Comparison of ENCODE assay signal across 12 mouse cellular contexts in the genomic region with DNA sequence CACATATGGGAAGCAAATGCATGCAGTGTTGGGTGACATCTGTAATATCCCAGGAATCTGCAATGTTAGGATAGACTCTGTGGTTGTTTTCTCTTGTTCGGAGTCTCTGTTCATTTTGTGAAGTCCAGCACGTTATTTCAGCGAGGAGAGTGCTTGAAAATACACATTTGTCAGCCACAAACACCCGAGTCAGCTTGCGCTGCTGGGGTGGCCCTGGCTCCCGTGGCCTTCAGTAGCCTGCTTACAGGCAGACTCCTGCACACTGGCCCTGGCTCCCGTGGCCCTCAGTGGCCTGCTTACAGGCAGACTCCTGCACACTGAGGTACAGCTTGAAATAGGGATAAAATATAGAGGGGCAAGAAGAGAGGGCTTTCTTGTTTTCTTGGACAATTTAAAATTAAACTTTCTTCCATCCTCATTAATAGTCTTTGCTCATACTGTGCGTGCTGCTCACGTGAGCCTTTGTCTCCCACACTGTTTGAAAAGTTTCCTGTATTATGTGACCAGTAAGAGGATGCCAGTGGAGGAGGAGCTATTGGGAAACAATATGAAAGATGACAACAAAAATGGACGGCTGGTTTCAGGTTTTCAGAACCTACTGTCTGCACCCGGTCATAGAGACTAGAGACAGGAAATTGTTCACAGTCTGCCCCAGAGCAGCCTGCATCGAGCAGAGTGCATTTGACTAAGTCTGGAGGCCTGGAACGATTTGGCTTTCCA.
DNase-seq lines count a peak whose midpoint lies in the region; ATAC-seq and TF ChIP-seq lines count a peak whose summit lies in the region.
"Had no signal": no experiment of that assay in that cellular context is flagged by ENCODE, and none has a peak within 500 bp of the region (broad histone marks: within the 10 kb centered on the region; RNA-seq: fewer than 3 reads in every experiment).

No protein-coding gene starts in this region.

- H3K9me3 ChIP-seq in hindbrain, embryonic 15.5 days = no peaks in the 10 kb centered on the region
- H3K9me3 ChIP-seq in hindbrain, embryonic 13.5 days = no peaks in the 10 kb centered on the region
- H3K9me3 ChIP-seq in hindbrain, embryonic 16.5 days (ENCODE audit: control insufficient read depth, low read length) = no peaks in the 10 kb centered on the region
- H3K9me3 ChIP-seq: heart, embryonic 10.5 days had no signal

- H3K27me3 ChIP-seq in hindbrain, embryonic 15.5 days = no peaks in the 10 kb centered on the region
- no peaks in the 10 kb centered on the region for H3K27me3 ChIP-seq in hindbrain, embryonic 13.5 days
- H3K27me3 ChIP-seq in hindbrain, embryonic 16.5 days (replicated peaks; ENCODE audit: control insufficient read depth, insufficient read depth, low read length) = no peaks in the 10 kb centered on the region
- H3K27me3 ChIP-seq: Patski had no signal

- 58% methylated on average over 13 of the region's 13 CpGs for WGBS in hindbrain, embryonic 15.5 days
- WGBS in hindbrain, embryonic 13.5 days = 64% methylated on average over 13 of the region's 13 CpGs
- WGBS in hindbrain, embryonic 16.5 days = 52% methylated on average over 13 of the region's 13 CpGs

- no peak overlapping the region for H3K9ac ChIP-seq in hindbrain, embryonic 15.5 days
- H3K9ac ChIP-seq in hindbrain, embryonic 13.5 days = no peak overlapping the region
- no peak overlapping the region for H3K9ac ChIP-seq in hindbrain, embryonic 16.5 days (ENCODE audit: low read depth, low read length)

- no peak for TF ChIP-seq POLR2A in cortical plate, adult 2 months (IDR thresholded peaks at IDR 0.05; ENCODE audit: extremely low read depth, insufficient read depth, low read length)

- H3K4me1 ChIP-seq in hindbrain, embryonic 15.5 days (replicated peaks) = peaks cover 19% of the 10 kb centered on the region
- peaks cover 13% of the 10 kb centered on the region; the same call in 1 of the 2 replicates for H3K4me1 ChIP-seq in hindbrain, embryonic 13.5 days (replicated peaks)
- peaks cover 13% of the 10 kb centered on the region for H3K4me1 ChIP-seq in cortical plate, adult 2 months (ENCODE audit: control insufficient read depth, insufficient read depth, low read length)
- H3K4me1 ChIP-seq in hindbrain, embryonic 16.5 days (ENCODE audit: control insufficient read depth, insufficient read depth, low read depth, low read length) = peaks cover 2% of the 10 kb centered on the region; the same call in 1 of the 2 replicates

- no peaks in the 10 kb centered on the region for H3K36me3 ChIP-seq in hindbrain, embryonic 15.5 days
- no peaks in the 10 kb centered on the region for H3K36me3 ChIP-seq in hindbrain, embryonic 13.5 days
- no peaks in the 10 kb centered on the region for H3K36me3 ChIP-seq in hindbrain, embryonic 16.5 days (ENCODE audit: control insufficient read depth, insufficient read depth, low read length)
- H3K36me3 ChIP-seq: heart, embryonic 10.5 days had no signal

- no peak overlapping the region for H3K4me2 ChIP-seq in hindbrain, embryonic 15.5 days
- no peak overlapping the region for H3K4me2 ChIP-seq in hindbrain, embryonic 13.5 days
- no peak overlapping the region for H3K4me2 ChIP-seq in hindbrain, embryonic 16.5 days (ENCODE audit: low read length)

- H3K27ac ChIP-seq in hindbrain, embryonic 15.5 days (replicated peaks) = 0 out of 2 replicates have a peak overlapping the region, but pooled peaks have one; percentile 45
- H3K27ac ChIP-seq in hindbrain, embryonic 13.5 days = no peak overlapping the region
- peak overlapping the region; percentile 92 for H3K27ac ChIP-seq in cortical plate, adult 2 months (ENCODE audit: insufficient read depth, low read length)
- peak overlapping the region; percentile 61 for H3K27ac ChIP-seq in hindbrain, embryonic 16.5 days (ENCODE audit: low read depth, low read length)
- H3K27ac ChIP-seq: heart, embryonic 10.5 days had no signal

- ATAC-seq in hindbrain, embryonic 15.5 days (ENCODE audit: low FRiP score, low read depth) = no peak
- no peak for ATAC-seq in hindbrain, embryonic 13.5 days (ENCODE audit: low FRiP score)
- ATAC-seq in hindbrain, embryonic 16.5 days = no peak
- ATAC-seq in erythroblast, adult 5-6 weeks (replicated peaks; ENCODE audit: low FRiP score, poor library complexity, severe bottlenecking) = no peak
- ATAC-seq: inflammation-experienced regulatory T-cells, adult 6 months; Patski had no signal

- DNase-seq in adrenal gland, postnatal 36 days = peak; percentile 31 to 45
- DNase-seq in kidney, adult 18-20 months = no peak
- no peak for DNase-seq in thymus, postnatal 36 days
- DNase-seq: kidney, postnatal 4 days had no signal

- no peak for TF ChIP-seq CTCF in cortical plate, adult 2 months (IDR thresholded peaks at IDR 0.05; ENCODE audit: extremely low read depth, insufficient read depth, low read length)

- no peak overlapping the region for H3K4me3 ChIP-seq in hindbrain, embryonic 15.5 days
- H3K4me3 ChIP-seq in hindbrain, embryonic 13.5 days = no peak overlapping the region
- H3K4me3 ChIP-seq in cortical plate, adult 2 months (ENCODE audit: insufficient read depth, low read length) = no peak overlapping the region
- no peak overlapping the region for H3K4me3 ChIP-seq in hindbrain, embryonic 16.5 days (ENCODE audit: low read length)
- H3K4me3 ChIP-seq: heart, embryonic 10.5 days had no signal

Comparison
In these comparisons a context has a peak if more than half of its experiments do, and no peak if none do; other contexts are left out.
1. DNase-seq: peak in adrenal gland, postnatal 36 days (2 of 2); none in kidney, adult 18-20 months (single experiment) and thymus, postnatal 36 days (0 of 2).